ENCODE assay signal across 27 mouse cellular contexts in genomic region chr17:46154336-46154735, GRCm38 (mm10). TPM values are rescaled to one million over a fixed set of nuclear protein-coding genes. Genes with fewer than 3 reads are reported as not detected.
A peak's percentile ranks its signal among the peaks of the same experiment; 100 is the strongest.
DNase-seq lines count a peak whose midpoint lies in the region; ATAC-seq and TF ChIP-seq lines count a peak whose summit lies in the region.
"Had no signal": no experiment of that assay in that cellular context is flagged by ENCODE, and none has a peak within 500 bp of the region (broad histone marks: within the 10 kb centered on the region; RNA-seq: fewer than 3 reads in every experiment).

No protein-coding gene starts in this region.

- no peaks in the 10 kb centered on the region for H3K27me3 ChIP-seq in lung, embryonic 15.5 days
- H3K27me3 ChIP-seq in testis, adult 2 months (ENCODE audit: control insufficient read depth, insufficient read depth, low read length): no peaks in the 10 kb centered on the region
- no peaks in the 10 kb centered on the region for H3K27me3 ChIP-seq in liver, embryonic 14.5 days (ENCODE audit: control insufficient read depth, insufficient read depth, low read length)
- H3K27me3 ChIP-seq in forebrain, embryonic 13.5 days: no peaks in the 10 kb centered on the region
- H3K27me3 ChIP-seq: CH12.LX; embryonic facial prominence, embryonic 13.5 days; heart, embryonic 15.5 days; limb, embryonic 13.5 days; midbrain, embryonic 12.5 days; Patski had no signal

- no peak overlapping the region for H3K4me3 ChIP-seq in lung, embryonic 15.5 days
- H3K4me3 ChIP-seq in lung, adult 2 months (replicated peaks; ENCODE audit: extremely low read depth, low read depth, low read length): no peak overlapping the region
- peak overlapping the region; percentile 18; the same call in 1 of the 2 replicates for H3K4me3 ChIP-seq in testis, adult 2 months (ENCODE audit: control insufficient read depth, low read depth, low read length)
- no peak overlapping the region for H3K4me3 ChIP-seq in liver, embryonic 14.5 days (ENCODE audit: insufficient read depth in 1 of 2, low read depth in 2 of 2, low read length in 2 of 2)
- no peak overlapping the region for H3K4me3 ChIP-seq in forebrain, embryonic 13.5 days

- ATAC-seq in lung, embryonic 15.5 days (ENCODE audit: borderline replicate concordance, extremely low read depth, low FRiP score, low TSS enrichment): no peak
- ATAC-seq in liver, embryonic 14.5 days (ENCODE audit: insufficient read depth): no peak
- ATAC-seq in forebrain, embryonic 13.5 days: no peak
- ATAC-seq: hindbrain, embryonic 16.5 days; Patski had no signal

- no peaks in the 10 kb centered on the region for H3K36me3 ChIP-seq in lung, embryonic 15.5 days
- no peaks in the 10 kb centered on the region for H3K36me3 ChIP-seq in testis, adult 2 months (ENCODE audit: control insufficient read depth, insufficient read depth, low read length)
- H3K36me3 ChIP-seq in liver, embryonic 14.5 days (replicated peaks; ENCODE audit: control insufficient read depth, insufficient read depth, low read depth): peaks cover 11% of the 10 kb centered on the region
- peaks cover 5% of the 10 kb centered on the region; the same call in 1 of the 2 replicates for H3K36me3 ChIP-seq in forebrain, embryonic 13.5 days (ENCODE audit: poor library complexity, severe bottlenecking)

- 79% methylated on average over 3 of the region's 3 CpGs for whole genome bisulfite sequencing in lung, embryonic 15.5 days
- 81% methylated on average over 3 of the region's 3 CpGs for WGBS in lung, adult 2 months
- 77% methylated on average over 3 of the region's 3 CpGs for WGBS in liver, embryonic 14.5 days (ENCODE audit: insufficient replicate concordance)
- 92% methylated on average over 3 of the region's 3 CpGs for WGBS in forebrain, embryonic 13.5 days

- H3K27ac ChIP-seq in lung, embryonic 15.5 days: peak overlapping the region; percentile 90; the same call in 1 of the 2 replicates
- H3K27ac ChIP-seq in testis, adult 2 months (ENCODE audit: control insufficient read depth, insufficient read depth, low read depth, low read length): no peak overlapping the region
- peak overlapping the region; percentile 8; the same call in 1 of the 2 replicates for H3K27ac ChIP-seq in liver, embryonic 14.5 days
- H3K27ac ChIP-seq in forebrain, embryonic 13.5 days: no peak overlapping the region
- H3K27ac ChIP-seq: limb, embryonic 13.5 days; midbrain, embryonic 12.5 days; stomach, postnatal 0 days had no signal

- no peak for TF ChIP-seq EP300 in liver, embryonic 14.5 days (IDR thresholded peaks at IDR 0.05; ENCODE audit: low read depth)

- H3K9me3 ChIP-seq in lung, embryonic 15.5 days: no peaks in the 10 kb centered on the region
- no peaks in the 10 kb centered on the region for H3K9me3 ChIP-seq in liver, embryonic 14.5 days (ENCODE audit: control insufficient read depth, low read length)
- H3K9me3 ChIP-seq in forebrain, embryonic 13.5 days (replicated peaks): no peaks in the 10 kb centered on the region
- H3K9me3 ChIP-seq: embryonic facial prominence, embryonic 13.5 days; forebrain, embryonic 10.5 days; heart, embryonic 10.5 days; heart, embryonic 15.5 days; limb, embryonic 13.5 days; midbrain, embryonic 12.5 days had no signal

- TF ChIP-seq POLR2A in lung, adult 2 months (IDR thresholded peaks at IDR 0.05; ENCODE audit: borderline replicate concordance, extremely low read depth, low read depth, low read length): no peak
- TF ChIP-seq POLR2A in testis, adult 2 months (IDR thresholded peaks at IDR 0.05; ENCODE audit: control insufficient read depth, low read depth, low read length): no peak

- no peak for TF ChIP-seq CTCF in lung, adult 2 months (IDR thresholded peaks at IDR 0.05; ENCODE audit: insufficient read depth, low read length)
- no peak for TF ChIP-seq CTCF in testis, adult 2 months (IDR thresholded peaks at IDR 0.05; ENCODE audit: control insufficient read depth, insufficient read depth, insufficient replicate concordance, low read depth, low read length)
- no peak for TF ChIP-seq CTCF in liver, embryonic 14.5 days (IDR thresholded peaks at IDR 0.05; ENCODE audit: low read depth)

- no peak for DNase-seq in lung, adult 2 months
- DNase-seq in testis, postnatal 10 days (ENCODE audit: low spot score): no peak
- DNase-seq in liver, embryonic 14.5 days (ENCODE audit: low read depth in 3 of 3, low spot score in 3 of 3): no peak
- no peak for DNase-seq in cerebellum, adult 9-10 months
- DNase-seq: adrenal gland, postnatal 14 days; cerebellum, adult 11 months; gastrocnemius, postnatal 14 days; heart, adult 11 months; kidney, adult 18-20 months; kidney, postnatal 36 days; lung, postnatal 10 days; right cerebral cortex, adult 18-20 months; spleen, adult 18-20 months; thymus, postnatal 4 days had no signal

- no peak overlapping the region for H3K9ac ChIP-seq in lung, embryonic 15.5 days
- H3K9ac ChIP-seq in liver, embryonic 14.5 days (replicated peaks): no peak overlapping the region
- no peak overlapping the region for H3K9ac ChIP-seq in forebrain, embryonic 13.5 days
- H3K9ac ChIP-seq: midbrain, embryonic 12.5 days had no signal

- peaks cover 23% of the 10 kb centered on the region for H3K4me1 ChIP-seq in lung, embryonic 15.5 days
- H3K4me1 ChIP-seq in lung, adult 2 months (ENCODE audit: control insufficient read depth, insufficient read depth, low read length): peaks cover 4% of the 10 kb centered on the region
- peaks cover 2% of the 10 kb centered on the region; the same call in 1 of the 2 replicates for H3K4me1 ChIP-seq in testis, adult 2 months (ENCODE audit: control insufficient read depth, insufficient read depth, low read length)
- peaks cover 33 to 45% of the 10 kb centered on the region in 2 experiments for H3K4me1 ChIP-seq in liver, embryonic 14.5 days (replicated peaks; ENCODE audit: control insufficient read depth in 2 of 2, insufficient read depth in 2 of 2, low read length in 1 of 2)
- peaks cover 18% of the 10 kb centered on the region for H3K4me1 ChIP-seq in forebrain, embryonic 13.5 days

- H3K4me2 ChIP-seq in lung, embryonic 15.5 days: no peak overlapping the region
- H3K4me2 ChIP-seq in liver, embryonic 14.5 days (ENCODE audit: low read depth): no peak overlapping the region
- no peak overlapping the region for H3K4me2 ChIP-seq in forebrain, embryonic 13.5 days

RNA-seq across cellular contexts. Expression of gene Mad2l1bp, which starts 1.0 kb away (rescaled TPM):
- polyA plus RNA-seq in lung, embryonic 15.5 days (2015; fragmentation: Nextera tagmentation; extraction: Ambion mirVana): 50.3 and 51.8 TPM in 2 replicates
- 13.1 and 13.8 TPM in 2 replicates for polyA plus RNA-seq in lung, adult 2 months (2012; rRNA removed)
- 23.7 and 24.5 TPM in 2 replicates for polyA plus RNA-seq in testis, adult 2 months (2012; rRNA removed)
- 25.3 and 25.6 TPM in 2 replicates for polyA plus RNA-seq in liver, embryonic 14.5 days (2012; rRNA removed)
- polyA plus RNA-seq in liver, embryonic 14.5 days (2014; fragmentation: Nextera tagmentation; extraction: Ambion mirVana): 36.0 and 37.2 TPM in 2 replicates
- polyA plus RNA-seq in forebrain, embryonic 13.5 days (2015; fragmentation: Nextera tagmentation; extraction: Ambion mirVana): 30.9 and 31.9 TPM in 2 replicates

RNA-seq across cellular contexts. Expression of gene Gtpbp2, which starts 6.5 kb away (rescaled TPM):
- 40.5 and 50.9 TPM in 2 replicates for polyA plus RNA-seq in lung, embryonic 15.5 days (2015; fragmentation: Nextera tagmentation; extraction: Ambion mirVana)
- 134 and 161 TPM in 2 replicates for polyA plus RNA-seq in lung, adult 2 months (2012; rRNA removed)
- polyA plus RNA-seq in testis, adult 2 months (2012; rRNA removed): 149 and 155 TPM in 2 replicates
- 81.0 and 98.3 TPM in 2 replicates for polyA plus RNA-seq in liver, embryonic 14.5 days (2012; rRNA removed)
- 18.2 and 20.7 TPM in 2 replicates for polyA plus RNA-seq in liver, embryonic 14.5 days (2014; fragmentation: Nextera tagmentation; extraction: Ambion mirVana)
- 38.3 and 43.1 TPM in 2 replicates for polyA plus RNA-seq in forebrain, embryonic 13.5 days (2015; fragmentation: Nextera tagmentation; extraction: Ambion mirVana)

RNA-seq across cellular contexts. Expression of gene Rsph9, which starts 10.3 kb away (rescaled TPM):
- polyA plus RNA-seq in lung, embryonic 15.5 days (2015; fragmentation: Nextera tagmentation; extraction: Ambion mirVana): 17.0 and 19.4 TPM in 2 replicates
- polyA plus RNA-seq in lung, adult 2 months (2012; rRNA removed): 26.0 and 28.1 TPM in 2 replicates
- polyA plus RNA-seq in testis, adult 2 months (2012; rRNA removed): 240 and 252 TPM in 2 replicates
- 0.39 and 0.63 TPM in 2 replicates for polyA plus RNA-seq in liver, embryonic 14.5 days (2012; rRNA removed)
- 0.71 and 0.77 TPM in 2 replicates for polyA plus RNA-seq in liver, embryonic 14.5 days (2014; fragmentation: Nextera tagmentation; extraction: Ambion mirVana)
- 22.1 and 26.1 TPM in 2 replicates for polyA plus RNA-seq in forebrain, embryonic 13.5 days (2015; fragmentation: Nextera tagmentation; extraction: Ambion mirVana)

RNA-seq across cellular contexts. Expression of gene Mrps18a, which starts 43.5 kb away (rescaled TPM):
- 143 TPM in 2 replicates for polyA plus RNA-seq in lung, embryonic 15.5 days (2015; fragmentation: Nextera tagmentation; extraction: Ambion mirVana)
- polyA plus RNA-seq in lung, adult 2 months (2012; rRNA removed): 41.3 and 44.9 TPM in 2 replicates
- polyA plus RNA-seq in testis, adult 2 months (2012; rRNA removed): 74.0 and 89.6 TPM in 2 replicates
- 22.8 and 29.7 TPM in 2 replicates for polyA plus RNA-seq in liver, embryonic 14.5 days (2012; rRNA removed)
- 65.2 and 68.5 TPM in 2 replicates for polyA plus RNA-seq in liver, embryonic 14.5 days (2014; fragmentation: Nextera tagmentation; extraction: Ambion mirVana)
- 136 and 137 TPM in 2 replicates for polyA plus RNA-seq in forebrain, embryonic 13.5 days (2015; fragmentation: Nextera tagmentation; extraction: Ambion mirVana)

RNA-seq across cellular contexts. Expression of gene Polh, which starts 48.1 kb away (rescaled TPM):
- polyA plus RNA-seq in lung, embryonic 15.5 days (2015; fragmentation: Nextera tagmentation; extraction: Ambion mirVana): 21.4 and 21.9 TPM in 2 replicates
- 3.4 and 4.2 TPM in 2 replicates for polyA plus RNA-seq in lung, adult 2 months (2012; rRNA removed)
- polyA plus RNA-seq in testis, adult 2 months (2012; rRNA removed): 8.1 and 8.7 TPM in 2 replicates
- 7.7 and 9.7 TPM in 2 replicates for polyA plus RNA-seq in liver, embryonic 14.5 days (2012; rRNA removed)
- 7.8 and 9.5 TPM in 2 replicates for polyA plus RNA-seq in liver, embryonic 14.5 days (2014; fragmentation: Nextera tagmentation; extraction: Ambion mirVana)
- polyA plus RNA-seq in forebrain, embryonic 13.5 days (2015; fragmentation: Nextera tagmentation; extraction: Ambion mirVana): 10.9 and 11.2 TPM in 2 replicates

Comparison
In these comparisons a context has a peak if more than half of its experiments do, and no peak if none do; other contexts are left out.
1. H3K27ac ChIP-seq: peak in lung, embryonic 15.5 days (single experiment) and liver, embryonic 14.5 days (single experiment); none in testis, adult 2 months (single experiment) and forebrain, embryonic 13.5 days (single experiment).
2. RNA of gene Rsph9, which starts 10.3 kb away (polyA plus RNA-seq): 240 to 252 TPM in testis, adult 2 months, 26.0 to 28.1 TPM in lung, adult 2 months, 22.1 to 26.1 TPM in forebrain, embryonic 13.5 days and 17.0 to 19.4 TPM in lung, embryonic 15.5 days; 0.39 to 0.77 TPM in liver, embryonic 14.5 days; every median in the first group is over 10 times any median in the second.